ENCODE assay signal across 13 mouse cellular contexts in genomic region chr4:107138948-107139835, GRCm38 (mm10). TPM values are rescaled to one million over a fixed set of nuclear protein-coding genes. Genes with fewer than 3 reads are reported as not detected.
DNase-seq lines count a peak whose midpoint lies in the region; ATAC-seq and TF ChIP-seq lines count a peak whose summit lies in the region.
"Had no signal": no experiment of that assay in that cellular context is flagged by ENCODE, and none has a peak within 500 bp of the region (broad histone marks: within the 10 kb centered on the region; RNA-seq: fewer than 3 reads in every experiment).

No protein-coding gene starts in this region.

- peaks cover 14% of the 10 kb centered on the region for H3K36me3 ChIP-seq in heart, embryonic 12.5 days
- H3K36me3 ChIP-seq in heart, adult 2 months (ENCODE audit: control insufficient read depth, insufficient read depth, low read length): no peaks in the 10 kb centered on the region
- H3K36me3 ChIP-seq in embryonic facial prominence, embryonic 10.5 days (replicated peaks): peaks cover 27% of the 10 kb centered on the region
- no peaks in the 10 kb centered on the region for H3K36me3 ChIP-seq in hindbrain, embryonic 13.5 days
- no peaks in the 10 kb centered on the region for H3K36me3 ChIP-seq in midbrain, embryonic 16.5 days (ENCODE audit: control insufficient read depth, insufficient read depth, low read length)

- peak overlapping the region; percentile 22 for H3K4me2 ChIP-seq in heart, embryonic 12.5 days
- H3K4me2 ChIP-seq in hindbrain, embryonic 13.5 days: no peak overlapping the region
- H3K4me2 ChIP-seq in midbrain, embryonic 16.5 days (ENCODE audit: low read length): peak overlapping the region; percentile 23; the same call in 1 of the 2 replicates

- no peaks in the 10 kb centered on the region for H3K9me3 ChIP-seq in heart, embryonic 12.5 days (replicated peaks)
- no peaks in the 10 kb centered on the region for H3K9me3 ChIP-seq in embryonic facial prominence, embryonic 10.5 days
- no peaks in the 10 kb centered on the region for H3K9me3 ChIP-seq in hindbrain, embryonic 13.5 days
- H3K9me3 ChIP-seq in midbrain, embryonic 16.5 days (replicated peaks; ENCODE audit: control insufficient read depth, low read length, poor library complexity, severe bottlenecking): no peaks in the 10 kb centered on the region

- no peak overlapping the region for H3K9ac ChIP-seq in heart, embryonic 12.5 days
- H3K9ac ChIP-seq in heart, adult 2 months (ENCODE audit: low read depth, low read length): no peak overlapping the region
- H3K9ac ChIP-seq in hindbrain, embryonic 13.5 days: peak overlapping the region; percentile 1; the same call in 1 of the 2 replicates
- peak overlapping the region; percentile 32; the same call in 1 of the 2 replicates for H3K9ac ChIP-seq in midbrain, embryonic 16.5 days (ENCODE audit: low read depth, low read length)

- no peak for TF ChIP-seq POLR2A in heart, adult 2 months (IDR thresholded peaks at IDR 0.05; ENCODE audit: insufficient read depth, low read depth, low read length)

- WGBS in heart, embryonic 12.5 days: 55% methylated on average over 37 of the region's 37 CpGs
- 84% methylated on average over 37 of the region's 37 CpGs for WGBS in heart, adult 2 months
- 29% methylated on average over 37 of the region's 37 CpGs for WGBS in embryonic facial prominence, embryonic 10.5 days
- 25% methylated on average over 37 of the region's 37 CpGs for WGBS in hindbrain, embryonic 13.5 days
- 19% methylated on average over 37 of the region's 37 CpGs for WGBS in midbrain, embryonic 16.5 days

- H3K79me2 ChIP-seq in heart, adult 2 months (replicated peaks; ENCODE audit: control insufficient read depth, insufficient read depth, low read length): no peaks in the 10 kb centered on the region

- TF ChIP-seq EP300 in heart, adult 2 months (IDR thresholded peaks at IDR 0.05; ENCODE audit: insufficient read depth, low read depth, low read length): no peak

- no peak for TF ChIP-seq CTCF in heart, adult 2 months (IDR thresholded peaks at IDR 0.05)

- no peak overlapping the region for H3K4me3 ChIP-seq in heart, embryonic 12.5 days
- no peak overlapping the region for H3K4me3 ChIP-seq in heart, adult 2 months
- H3K4me3 ChIP-seq in embryonic facial prominence, embryonic 10.5 days: peak overlapping the region; percentile 5; the same call in 1 of the 2 replicates
- H3K4me3 ChIP-seq in hindbrain, embryonic 13.5 days: no peak overlapping the region
- H3K4me3 ChIP-seq in midbrain, embryonic 16.5 days (ENCODE audit: low read depth, low read length): no peak overlapping the region

- no peak overlapping the region for H3K27ac ChIP-seq in heart, embryonic 12.5 days (ENCODE audit: poor library complexity, severe bottlenecking)
- no peak overlapping the region for H3K27ac ChIP-seq in heart, adult 2 months
- H3K27ac ChIP-seq in embryonic facial prominence, embryonic 10.5 days (replicated peaks): peak overlapping the region; percentile 75
- H3K27ac ChIP-seq in hindbrain, embryonic 13.5 days: peak overlapping the region; percentile 84
- peak overlapping the region; percentile 77 for H3K27ac ChIP-seq in midbrain, embryonic 16.5 days (ENCODE audit: low read length)

- DNase-seq in heart, adult 2 months: no peak
- DNase-seq in embryonic facial prominence, embryonic 10.5 days (ENCODE audit: low spot score): peak; percentile 42
- DNase-seq in urinary bladder, adult 2 months (ENCODE audit: low spot score): no peak
- DNase-seq: adrenal gland, postnatal 25 days; B cell, adult 2 months; cerebellum, postnatal 36 days had no signal

- ATAC-seq in heart, embryonic 12.5 days (ENCODE audit: insufficient number of reproducible peaks, low FRiP score): no peak
- peak; percentile 34; the same call in 1 of the 2 replicates for ATAC-seq in hindbrain, embryonic 13.5 days (ENCODE audit: low FRiP score)
- peak; percentile 83 for ATAC-seq in midbrain, embryonic 16.5 days
- no peak for ATAC-seq in inflammation-experienced regulatory T-cells, adult 6 months
- ATAC-seq in cerebellum, adult (ENCODE audit: insufficient number of reproducible peaks, low FRiP score, low TSS enrichment): no peak

- intact Hi-C loops in heart, adult 2 months (cut with DNase I): no loop called here

- peaks cover 47% of the 10 kb centered on the region for H3K4me1 ChIP-seq in heart, embryonic 12.5 days (replicated peaks)
- H3K4me1 ChIP-seq in heart, adult 2 months (ENCODE audit: control insufficient read depth, insufficient read depth, low read length): no peaks in the 10 kb centered on the region
- H3K4me1 ChIP-seq in embryonic facial prominence, embryonic 10.5 days: peaks cover 82% of the 10 kb centered on the region
- H3K4me1 ChIP-seq in hindbrain, embryonic 13.5 days (replicated peaks): peaks cover 53% of the 10 kb centered on the region
- peaks cover 31% of the 10 kb centered on the region for H3K4me1 ChIP-seq in midbrain, embryonic 16.5 days (ENCODE audit: control insufficient read depth, insufficient read depth, low read length)

- H3K27me3 ChIP-seq in heart, embryonic 12.5 days (replicated peaks): 0 out of 2 replicates have a peak, but pooled peaks cover 7% of the 10 kb centered on the region
- no peaks in the 10 kb centered on the region for H3K27me3 ChIP-seq in heart, adult 2 months (ENCODE audit: control insufficient read depth, insufficient read depth, low read length)
- H3K27me3 ChIP-seq in embryonic facial prominence, embryonic 10.5 days (replicated peaks; ENCODE audit: low read depth, poor library complexity, severe bottlenecking): peaks cover 5% of the 10 kb centered on the region
- no peaks in the 10 kb centered on the region for H3K27me3 ChIP-seq in hindbrain, embryonic 13.5 days
- no peaks in the 10 kb centered on the region for H3K27me3 ChIP-seq in midbrain, embryonic 16.5 days (ENCODE audit: control insufficient read depth, insufficient read depth, low read depth, low read length)

RNA-seq across cellular contexts. Expression of gene Tmem59, which starts 39.0 kb away (rescaled TPM):
- polyA plus RNA-seq in heart, embryonic 12.5 days (2016; fragmentation: Nextera tagmentation; extraction: Ambion mirVana): 321 and 334 TPM in 2 replicates
- 100 to 1,000 TPM; 132 to 141 TPM for total RNA-seq in heart, adult 2 months (2021)
- 139 and 212 TPM in 2 replicates for polyA plus RNA-seq in heart, adult 2 months (2012; rRNA removed)
- polyA plus RNA-seq in embryonic facial prominence, embryonic 10.5 days (2016; fragmentation: Nextera tagmentation; extraction: Ambion mirVana): 266 and 281 TPM in 2 replicates
- polyA plus RNA-seq in hindbrain, embryonic 13.5 days (2015; fragmentation: Nextera tagmentation; extraction: Ambion mirVana): 410 and 431 TPM in 2 replicates
- polyA plus RNA-seq in midbrain, embryonic 16.5 days (2015; fragmentation: Nextera tagmentation; extraction: Ambion mirVana): 356 and 359 TPM in 2 replicates
- 100 to 1,000 TPM; 391 to 444 (median 391) TPM for polyA plus RNA-seq in inflammation-experienced regulatory T-cells, adult 6 months (2017; shearing (Covaris generic))
- 287 and 337 TPM in 2 replicates for polyA plus RNA-seq in urinary bladder, adult 2 months (2012; rRNA removed)

RNA-seq across cellular contexts. Expression of gene Tceanc2, which starts 39.7 kb away (rescaled TPM):
- 15.8 and 28.3 TPM in 2 replicates for polyA plus RNA-seq in heart, embryonic 12.5 days (2016; fragmentation: Nextera tagmentation; extraction: Ambion mirVana)
- total RNA-seq in heart, adult 2 months (2021): 10 to 100 TPM; 10.1 to 14.7 TPM
- polyA plus RNA-seq in heart, adult 2 months (2012; rRNA removed): 3.3 and 4.0 TPM in 2 replicates
- 20.7 and 42.7 TPM in 2 replicates for polyA plus RNA-seq in embryonic facial prominence, embryonic 10.5 days (2016; fragmentation: Nextera tagmentation; extraction: Ambion mirVana)
- 25.2 and 26.1 TPM in 2 replicates for polyA plus RNA-seq in hindbrain, embryonic 13.5 days (2015; fragmentation: Nextera tagmentation; extraction: Ambion mirVana)
- polyA plus RNA-seq in midbrain, embryonic 16.5 days (2015; fragmentation: Nextera tagmentation; extraction: Ambion mirVana): 18.1 and 27.2 TPM in 2 replicates
- polyA plus RNA-seq in inflammation-experienced regulatory T-cells, adult 6 months (2017; shearing (Covaris generic)): 10 to 100 TPM; 13.6 to 25.2 (median 13.7) TPM
- 12.9 and 15.3 TPM in 2 replicates for polyA plus RNA-seq in urinary bladder, adult 2 months (2012; rRNA removed)

RNA-seq across cellular contexts. Expression of gene Cdcp2, which starts 42.5 kb away (rescaled TPM):
- polyA plus RNA-seq in heart, embryonic 12.5 days (2016; fragmentation: Nextera tagmentation; extraction: Ambion mirVana): not detected in 2 replicates
- not detected for total RNA-seq in heart, adult 2 months (2021)
- not detected in 2 replicates for polyA plus RNA-seq in heart, adult 2 months (2012; rRNA removed)
- polyA plus RNA-seq in embryonic facial prominence, embryonic 10.5 days (2016; fragmentation: Nextera tagmentation; extraction: Ambion mirVana): 0.21 and 0.22 TPM in 2 replicates
- polyA plus RNA-seq in hindbrain, embryonic 13.5 days (2015; fragmentation: Nextera tagmentation; extraction: Ambion mirVana): 0.06 TPM in 1 of 2 replicates, not detected in the other
- not detected in 2 replicates for polyA plus RNA-seq in midbrain, embryonic 16.5 days (2015; fragmentation: Nextera tagmentation; extraction: Ambion mirVana)
- not detected for polyA plus RNA-seq in inflammation-experienced regulatory T-cells, adult 6 months (2017; shearing (Covaris generic))
- not detected in 2 replicates for polyA plus RNA-seq in urinary bladder, adult 2 months (2012; rRNA removed)
- total RNA-seq: adrenal gland, postnatal 25 days; liver, adult 2 months had no signal
- polyA plus RNA-seq: heart, embryonic 16.5 days; liver, adult 2 months had no signal

Comparison
In these comparisons a context has a peak if more than half of its experiments do, and no peak if none do; other contexts are left out.
1. ATAC-seq: peak in hindbrain, embryonic 13.5 days (single experiment) and midbrain, embryonic 16.5 days (single experiment); none in heart, embryonic 12.5 days (single experiment), inflammation-experienced regulatory T-cells, adult 6 months (single experiment) and cerebellum, adult (single experiment).
2. H3K27ac ChIP-seq: peak in embryonic facial prominence, embryonic 10.5 days (single experiment), hindbrain, embryonic 13.5 days (single experiment) and midbrain, embryonic 16.5 days (single experiment); none in heart, embryonic 12.5 days (single experiment) and heart, adult 2 months (single experiment).
3. H3K9ac ChIP-seq: peak in hindbrain, embryonic 13.5 days (single experiment) and midbrain, embryonic 16.5 days (single experiment); none in heart, embryonic 12.5 days (single experiment) and heart, adult 2 months (single experiment).